Mouse (Mus musculus): ENCODE measurements around the gene Vsnl1. TPM values are rescaled to one million over a fixed set of nuclear protein-coding genes. Genes with fewer than 3 reads are reported as not detected.
A peak's percentile ranks its signal among the peaks of the same experiment; 100 is the strongest.

The Vsnl1 gene
- polyA plus RNA-seq, 1 experiment = not detected

- Histone ChIP-seq H3K36me3 (ENCODE audit: control insufficient read depth, insufficient read depth) (no peaks in the 10 kb centered on the region), H3K4me3 (ENCODE audit: insufficient read depth, poor library complexity, severe bottlenecking) (no peak overlapping the region), H3K79me2 (ENCODE audit: control insufficient read depth, insufficient read depth) (no peaks in the 10 kb centered on the region), H3K79me3 (ENCODE audit: low read depth) (no peaks in the 10 kb centered on the region), H3ac (ENCODE audit: control insufficient read depth, insufficient read length, low read depth) (no peak overlapping the region), H3K27me3 (ENCODE audit: control insufficient read depth, insufficient read depth, insufficient read length) (peaks cover 7% of the 10 kb centered on the region)
- no peak for TF ChIP-seq MYOG (IDR thresholded peaks at IDR 0.05; ENCODE audit: control insufficient read depth, extremely low read depth, insufficient read length)
- no peak for TF ChIP-seq FOSL1 (IDR thresholded peaks at IDR 0.05; ENCODE audit: insufficient read depth, low read length, poor library complexity, severe bottlenecking)
- no peak for TF ChIP-seq CTCF (IDR thresholded peaks at IDR 0.05; ENCODE audit: control insufficient read depth, insufficient read depth, insufficient read length)
Observed at GRCm38 (mm10) chr12:11437907-11438447, 1.6 kb upstream of the Vsnl1 start.

GRCm38 (mm10) chr12:11437266-11437906, 973 bp upstream of the Vsnl1 start:
- Histone ChIP-seq H3K27me3 (ENCODE audit: control insufficient read depth, insufficient read depth, insufficient read length) (peaks cover 7% of the 10 kb centered on the region), H3ac (ENCODE audit: control insufficient read depth, insufficient read length, low read depth) (no peak overlapping the region), H3K79me2 (ENCODE audit: control insufficient read depth, insufficient read depth) (no peaks in the 10 kb centered on the region), H3K4me3 (ENCODE audit: insufficient read depth, poor library complexity, severe bottlenecking) (no peak overlapping the region), H3K79me3 (ENCODE audit: low read depth) (no peaks in the 10 kb centered on the region), H3K36me3 (ENCODE audit: control insufficient read depth, insufficient read depth) (no peaks in the 10 kb centered on the region)
- TF ChIP-seq USF1 (IDR thresholded peaks at IDR 0.05; ENCODE audit: low read depth) (no peak), FOSL1 (IDR thresholded peaks at IDR 0.05; ENCODE audit: insufficient read depth, low read length, poor library complexity, severe bottlenecking) (no peak), CTCF (IDR thresholded peaks at IDR 0.05; ENCODE audit: control insufficient read depth, insufficient read depth, insufficient read length) (peak; percentile 1), CEBPB (IDR thresholded peaks at IDR 0.05; ENCODE audit: low read depth) (no peak), MYOD1 (IDR thresholded peaks at IDR 0.05; ENCODE audit: control insufficient read depth, insufficient read length, low read depth) (no peak)

- no peaks in the 10 kb centered on the region for H3K36me3 ChIP-seq (ENCODE audit: control insufficient read depth, insufficient read depth)
- H3K79me3 ChIP-seq (ENCODE audit: low read depth) = no peaks in the 10 kb centered on the region
- no peak overlapping the region for H3K4me3 ChIP-seq (ENCODE audit: insufficient read depth, poor library complexity, severe bottlenecking)
- no peaks in the 10 kb centered on the region for H3K79me2 ChIP-seq (ENCODE audit: control insufficient read depth, insufficient read depth)
- peaks cover 7% of the 10 kb centered on the region for H3K27me3 ChIP-seq (ENCODE audit: control insufficient read depth, insufficient read depth, insufficient read length)
- TF ChIP-seq MAX (IDR thresholded peaks at IDR 0.05) = no peak
- no peak for TF ChIP-seq MYOD1 (IDR thresholded peaks at IDR 0.05; ENCODE audit: control insufficient read depth, insufficient read length, low read depth)
- H3ac ChIP-seq (ENCODE audit: control insufficient read depth, insufficient read length, low read depth) = no peak overlapping the region
Observed at GRCm38 (mm10) chr12:11436023-11436350, 426 bp downstream of the Vsnl1 start.

GRCm38 (mm10) chr12:11435246-11436022, 979 bp downstream of the Vsnl1 start:
- H3K36me3 ChIP-seq (ENCODE audit: control insufficient read depth, insufficient read depth) = no peaks in the 10 kb centered on the region
- H3ac ChIP-seq (ENCODE audit: control insufficient read depth, insufficient read length, low read depth) = no peak overlapping the region
- H3K27me3 ChIP-seq (ENCODE audit: control insufficient read depth, insufficient read depth, insufficient read length) = peaks cover 7% of the 10 kb centered on the region
- no peaks in the 10 kb centered on the region for H3K79me3 ChIP-seq (ENCODE audit: low read depth)
- H3K79me2 ChIP-seq (ENCODE audit: control insufficient read depth, insufficient read depth) = no peaks in the 10 kb centered on the region
- TF ChIP-seq MYOD1 (IDR thresholded peaks at IDR 0.05; ENCODE audit: control insufficient read depth, insufficient read length, low read depth) (no peak), CEBPB (IDR thresholded peaks at IDR 0.05; ENCODE audit: low read depth) (no peak), MAX (IDR thresholded peaks at IDR 0.05) (no peak), USF1 (IDR thresholded peaks at IDR 0.05; ENCODE audit: low read depth) (no peak)
- no peak overlapping the region for H3K4me3 ChIP-seq (ENCODE audit: insufficient read depth, poor library complexity, severe bottlenecking)

GRCm38 (mm10) chr12:11434446-11434845, 2.0 kb downstream of the Vsnl1 start:
- TF ChIP-seq MYOG (IDR thresholded peaks at IDR 0.05; ENCODE audit: control insufficient read depth, extremely low read depth, insufficient read length) (no peak), CEBPB (IDR thresholded peaks at IDR 0.05; ENCODE audit: low read depth) (no peak), FOSL1 (IDR thresholded peaks at IDR 0.05; ENCODE audit: insufficient read depth, low read length, poor library complexity, severe bottlenecking) (no peak), MYOD1 (IDR thresholded peaks at IDR 0.05; ENCODE audit: control insufficient read depth, insufficient read length, low read depth) (no peak), USF1 (IDR thresholded peaks at IDR 0.05; ENCODE audit: low read depth) (no peak)

GRCm38 (mm10) chr12:11433716-11434115, 2.7 kb downstream of the Vsnl1 start:
- TF ChIP-seq CTCF (IDR thresholded peaks at IDR 0.05; ENCODE audit: control insufficient read depth, insufficient read depth, insufficient read length) (no peak), CEBPB (IDR thresholded peaks at IDR 0.05; ENCODE audit: low read depth) (no peak), USF1 (IDR thresholded peaks at IDR 0.05; ENCODE audit: low read depth) (no peak)

More at GRCm38 (mm10) chr12:11434446-11434845, 2.0 kb downstream of the Vsnl1 start:
- Histone ChIP-seq H3K4me3 (ENCODE audit: insufficient read depth, poor library complexity, severe bottlenecking) (no peak overlapping the region), H3ac (ENCODE audit: control insufficient read depth, insufficient read length, low read depth) (no peak overlapping the region), H3K79me2 (ENCODE audit: control insufficient read depth, insufficient read depth) (no peaks in the 10 kb centered on the region), H3K36me3 (ENCODE audit: control insufficient read depth, insufficient read depth) (no peaks in the 10 kb centered on the region), H3K79me3 (ENCODE audit: low read depth) (no peaks in the 10 kb centered on the region), H3K27me3 (ENCODE audit: control insufficient read depth, insufficient read depth, insufficient read length) (peaks cover 7% of the 10 kb centered on the region)

More at GRCm38 (mm10) chr12:11433716-11434115, 2.7 kb downstream of the Vsnl1 start:
- peaks cover 7% of the 10 kb centered on the region for H3K27me3 ChIP-seq (ENCODE audit: control insufficient read depth, insufficient read depth, insufficient read length)
- no peaks in the 10 kb centered on the region for H3K79me3 ChIP-seq (ENCODE audit: low read depth)
- no peak overlapping the region for H3K4me3 ChIP-seq (ENCODE audit: insufficient read depth, poor library complexity, severe bottlenecking)
- H3K79me2 ChIP-seq (ENCODE audit: control insufficient read depth, insufficient read depth) = no peaks in the 10 kb centered on the region
- H3K36me3 ChIP-seq (ENCODE audit: control insufficient read depth, insufficient read depth) = no peaks in the 10 kb centered on the region
- H3ac ChIP-seq (ENCODE audit: control insufficient read depth, insufficient read length, low read depth) = no peak overlapping the region

Data from C2C12 (cell line).